Mouse (Mus musculus): ENCODE measurements at regions not wholly inside any gene's neighbourhood (a gene's known extent, or its start where the extent isn't known, plus 50 kb on each side); places are given as distances from the start of the nearest gene placed in this dataset.

DNA sequence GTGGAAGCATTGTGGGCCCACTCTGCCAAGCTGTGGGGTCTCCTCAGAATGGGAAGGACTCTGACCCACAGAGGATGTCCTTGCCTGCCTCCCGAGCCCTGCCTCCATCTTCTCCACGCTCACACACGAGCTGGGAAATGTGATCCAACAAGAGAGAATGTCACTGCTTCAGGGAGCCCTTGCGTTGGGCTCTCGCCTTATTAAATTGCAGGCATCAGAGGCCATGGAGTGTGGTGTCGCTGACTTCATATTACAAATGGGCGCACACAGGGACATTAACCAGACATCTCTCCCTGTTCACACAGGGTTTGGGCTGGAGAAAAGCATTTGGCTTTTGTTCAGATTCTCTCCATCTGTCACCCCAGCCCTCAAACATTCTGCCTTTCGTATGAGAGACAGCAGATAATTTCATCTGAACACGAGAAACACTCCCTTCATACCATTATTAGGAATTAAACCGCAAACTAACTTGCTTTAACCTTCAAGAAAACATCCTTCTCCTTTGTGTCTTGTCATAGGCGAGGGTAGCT lies 179.2 kb downstream of the Ackr3 start:
- 72% methylated on average over 11 of the region's 11 CpGs for WGBS
- ATAC-seq (ENCODE audit: extremely low read depth, insufficient number of reproducible peaks, low FRiP score, low TSS enrichment), result no peak
- H3K9me3 ChIP-seq, result no peaks in the 10 kb centered on the region
- no peaks in the 10 kb centered on the region for H3K4me1 ChIP-seq
- H3K27me3 ChIP-seq (replicated peaks), result peaks cover 15% of the 10 kb centered on the region; the same call in 1 of the 2 replicates
- no peak overlapping the region for H3K9ac ChIP-seq
- no peaks in the 10 kb centered on the region for H3K36me3 ChIP-seq
- no peak overlapping the region for H3K4me2 ChIP-seq
- no peak overlapping the region for H3K27ac ChIP-seq (replicated peaks)
- no peak overlapping the region for H3K4me3 ChIP-seq

DNA sequence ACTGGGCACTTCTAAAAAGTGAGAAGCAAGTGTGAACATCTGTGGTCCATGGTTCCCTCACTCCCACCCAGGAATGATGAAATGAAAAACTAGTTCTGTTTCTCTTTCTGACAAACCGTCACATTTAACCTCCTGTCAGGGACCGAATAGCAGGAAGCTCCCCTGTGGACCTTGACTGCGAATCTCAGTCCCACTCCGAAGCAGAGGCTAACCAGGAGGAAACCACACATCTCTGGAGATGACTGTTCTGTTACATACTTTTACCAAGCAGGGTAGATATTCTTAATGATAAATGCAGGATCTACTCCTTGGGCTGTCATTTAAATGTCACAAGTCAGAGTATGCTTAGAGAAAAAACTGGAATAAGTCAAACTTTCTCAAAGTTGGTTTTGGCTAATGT lies 181.2 kb downstream of the Ackr3 start:
- no peak for ATAC-seq (ENCODE audit: extremely low read depth, insufficient number of reproducible peaks, low FRiP score, low TSS enrichment)
- peaks cover 15% of the 10 kb centered on the region; the same call in 1 of the 2 replicates for H3K27me3 ChIP-seq (replicated peaks)
- no peak overlapping the region for H3K4me2 ChIP-seq
- H3K4me1 ChIP-seq, result no peaks in the 10 kb centered on the region
- H3K9ac ChIP-seq, result no peak overlapping the region
- H3K4me3 ChIP-seq, result no peak overlapping the region
- H3K36me3 ChIP-seq, result no peaks in the 10 kb centered on the region
- no peaks in the 10 kb centered on the region for H3K9me3 ChIP-seq
- WGBS, result 60% methylated on average over 4 of the region's 4 CpGs
- no peak overlapping the region for H3K27ac ChIP-seq (replicated peaks)

DNA sequence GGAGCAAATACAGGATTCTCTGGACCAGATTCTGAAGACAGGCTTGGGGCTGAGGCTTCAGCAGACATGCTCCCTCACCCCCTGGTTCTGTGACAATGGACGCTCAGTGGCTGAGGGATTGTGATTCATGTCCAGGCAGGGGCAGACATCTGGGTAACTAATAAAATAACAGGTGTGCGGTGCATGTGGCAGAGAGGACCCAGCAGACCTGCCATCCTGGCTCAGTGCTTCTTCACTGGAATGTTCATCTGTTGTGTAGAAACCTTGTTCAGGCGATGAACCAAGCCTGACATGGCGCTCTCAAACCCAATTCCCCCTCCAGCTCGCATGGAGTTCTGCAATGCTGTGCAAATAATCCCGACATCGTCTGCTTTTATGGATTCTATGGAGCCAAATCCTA lies 183.0 kb downstream of the Ackr3 start:
- H3K4me2 ChIP-seq, result no peak overlapping the region
- 73% methylated on average over 7 of the region's 7 CpGs for WGBS
- H3K9ac ChIP-seq, result no peak overlapping the region
- H3K27ac ChIP-seq (replicated peaks), result no peak overlapping the region
- no peak for ATAC-seq (ENCODE audit: extremely low read depth, insufficient number of reproducible peaks, low FRiP score, low TSS enrichment)
- no peaks in the 10 kb centered on the region for H3K4me1 ChIP-seq
- H3K9me3 ChIP-seq, result no peaks in the 10 kb centered on the region
- H3K36me3 ChIP-seq, result no peaks in the 10 kb centered on the region
- no peak overlapping the region for H3K4me3 ChIP-seq
- 0 out of 2 replicates have a peak, but pooled peaks cover 15% of the 10 kb centered on the region for H3K27me3 ChIP-seq (replicated peaks)

GRCm38 (mm10) chr1:90390422-90390821 lies 186.6 kb downstream of the Ackr3 start:
- WGBS, result 77% methylated on average over 7 of the region's 7 CpGs
- H3K27ac ChIP-seq (replicated peaks), result no peak overlapping the region
- H3K9ac ChIP-seq, result no peak overlapping the region
- no peaks in the 10 kb centered on the region for H3K36me3 ChIP-seq
- H3K4me1 ChIP-seq, result no peaks in the 10 kb centered on the region
- H3K4me2 ChIP-seq, result no peak overlapping the region
- 0 out of 2 replicates have a peak, but pooled peaks cover 3% of the 10 kb centered on the region for H3K27me3 ChIP-seq (replicated peaks)
- H3K9me3 ChIP-seq, result no peaks in the 10 kb centered on the region
- ATAC-seq (ENCODE audit: extremely low read depth, insufficient number of reproducible peaks, low FRiP score, low TSS enrichment), result no peak
- no peak overlapping the region for H3K4me3 ChIP-seq

DNA sequence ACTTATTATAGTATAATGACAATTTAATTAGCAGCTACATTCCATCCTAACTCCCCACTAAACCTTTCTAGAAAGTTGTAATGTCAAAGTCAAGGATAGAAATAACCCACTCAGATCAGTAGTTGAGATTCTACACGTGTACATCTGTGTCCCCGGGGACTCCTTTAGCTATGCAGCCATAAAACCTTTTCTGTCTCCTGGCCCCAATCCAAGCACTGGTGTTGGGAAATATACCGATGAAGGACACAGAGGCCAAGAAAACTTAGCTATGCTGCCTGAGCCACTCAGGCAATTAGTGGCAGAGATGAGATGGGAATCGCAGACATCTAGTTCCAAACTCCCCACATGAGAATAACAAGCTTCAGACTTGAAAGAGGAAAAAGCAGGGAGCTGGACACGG lies 190.1 kb downstream of the Ackr3 start:
- no peaks in the 10 kb centered on the region for H3K9me3 ChIP-seq
- WGBS, result 55% methylated on average over 5 of the region's 5 CpGs

GRCm38 (mm10) chr1:90395331-90396016 lies 191.7 kb downstream of the Ackr3 start:
- no peaks in the 10 kb centered on the region for H3K9me3 ChIP-seq

More for the DNA sequence above, 190.1 kb downstream of the Ackr3 start:
- Histone ChIP-seq H3K4me1 (peaks cover 15% of the 10 kb centered on the region), H3K9ac (no peak overlapping the region), H3K27me3 (replicated peaks) (no peaks in the 10 kb centered on the region), H3K4me2 (no peak overlapping the region), H3K4me3 (no peak overlapping the region), H3K27ac (replicated peaks) (no peak overlapping the region), H3K36me3 (no peaks in the 10 kb centered on the region)
- ATAC-seq (ENCODE audit: extremely low read depth, insufficient number of reproducible peaks, low FRiP score, low TSS enrichment), result no peak

GRCm38 (mm10) chr1:90396660-90397059 lies 192.9 kb downstream of the Ackr3 start:
- Histone ChIP-seq H3K27ac (replicated peaks) (no peak overlapping the region), H3K4me2 (no peak overlapping the region), H3K4me1 (peaks cover 17% of the 10 kb centered on the region), H3K36me3 (no peaks in the 10 kb centered on the region), H3K9me3 (no peaks in the 10 kb centered on the region), H3K9ac (no peak overlapping the region), H3K4me3 (no peak overlapping the region), H3K27me3 (replicated peaks) (no peaks in the 10 kb centered on the region; the same call in 1 of the 2 replicates)
- 75% methylated on average over 1 of the region's 1 CpGs for WGBS
- ATAC-seq (ENCODE audit: extremely low read depth, insufficient number of reproducible peaks, low FRiP score, low TSS enrichment), result no peak

More at GRCm38 (mm10) chr1:90395331-90396016, 191.7 kb downstream of the Ackr3 start:
- Histone ChIP-seq H3K36me3 (no peaks in the 10 kb centered on the region), H3K4me3 (no peak overlapping the region), H3K4me1 (peaks cover 17% of the 10 kb centered on the region), H3K27ac (replicated peaks) (no peak overlapping the region), H3K27me3 (replicated peaks) (no peaks in the 10 kb centered on the region; the same call in 1 of the 2 replicates), H3K4me2 (no peak overlapping the region), H3K9ac (no peak overlapping the region)
- 76% methylated on average over 5 of the region's 5 CpGs for WGBS
- no peak for ATAC-seq (ENCODE audit: extremely low read depth, insufficient number of reproducible peaks, low FRiP score, low TSS enrichment)

GRCm38 (mm10) chr1:90397355-90397754 lies 193.6 kb downstream of the Ackr3 start:
- Histone ChIP-seq H3K9me3 (no peaks in the 10 kb centered on the region), H3K4me1 (peaks cover 17% of the 10 kb centered on the region), H3K36me3 (no peaks in the 10 kb centered on the region), H3K27me3 (replicated peaks) (no peaks in the 10 kb centered on the region; the same call in 1 of the 2 replicates), H3K9ac (no peak overlapping the region), H3K4me2 (no peak overlapping the region), H3K27ac (replicated peaks) (no peak overlapping the region), H3K4me3 (no peak overlapping the region)
- no peak for ATAC-seq (ENCODE audit: extremely low read depth, insufficient number of reproducible peaks, low FRiP score, low TSS enrichment)
- 78% methylated on average over 5 of the region's 5 CpGs for WGBS

DNA sequence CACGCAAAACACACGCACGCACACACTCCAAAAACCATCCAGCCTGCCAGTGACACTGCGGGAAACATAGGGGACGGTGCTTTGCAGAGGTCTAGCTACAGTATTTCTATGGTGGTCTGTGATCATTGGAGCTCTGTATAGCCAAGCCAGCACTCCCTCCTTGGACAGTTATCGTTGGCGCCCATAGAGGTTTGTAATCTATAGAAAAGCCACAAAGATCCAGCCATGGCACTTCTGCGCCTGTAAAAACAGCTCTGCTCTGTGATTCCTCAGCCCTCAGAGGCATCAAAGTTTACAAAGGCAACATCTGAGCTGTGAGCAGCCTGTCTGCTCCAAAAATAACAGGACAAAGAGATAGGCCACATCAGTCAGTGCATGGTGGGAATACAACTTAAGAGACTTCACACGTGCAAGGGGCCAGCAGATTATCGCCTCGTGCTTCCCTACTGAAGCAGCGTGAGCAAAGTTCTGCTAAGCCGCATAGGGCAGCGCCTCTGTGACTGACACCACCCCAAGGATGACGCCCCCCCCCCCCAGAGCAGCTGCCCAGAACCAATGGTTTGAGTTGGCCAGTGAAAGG lies 194.7 kb downstream of the Ackr3 start:
- no peaks in the 10 kb centered on the region for H3K9me3 ChIP-seq
- H3K4me3 ChIP-seq, result no peak overlapping the region
- no peaks in the 10 kb centered on the region for H3K36me3 ChIP-seq
- no peak overlapping the region for H3K9ac ChIP-seq
- ATAC-seq (ENCODE audit: extremely low read depth, insufficient number of reproducible peaks, low FRiP score, low TSS enrichment), result peak; percentile 74
- H3K27ac ChIP-seq (replicated peaks), result peak overlapping the region; percentile 68
- H3K4me2 ChIP-seq, result no peak overlapping the region
- H3K27me3 ChIP-seq (replicated peaks), result no peaks in the 10 kb centered on the region; the same call in 1 of the 2 replicates
- H3K4me1 ChIP-seq, result peaks cover 17% of the 10 kb centered on the region
- WGBS, result 38% methylated on average over 15 of the region's 15 CpGs

DNA sequence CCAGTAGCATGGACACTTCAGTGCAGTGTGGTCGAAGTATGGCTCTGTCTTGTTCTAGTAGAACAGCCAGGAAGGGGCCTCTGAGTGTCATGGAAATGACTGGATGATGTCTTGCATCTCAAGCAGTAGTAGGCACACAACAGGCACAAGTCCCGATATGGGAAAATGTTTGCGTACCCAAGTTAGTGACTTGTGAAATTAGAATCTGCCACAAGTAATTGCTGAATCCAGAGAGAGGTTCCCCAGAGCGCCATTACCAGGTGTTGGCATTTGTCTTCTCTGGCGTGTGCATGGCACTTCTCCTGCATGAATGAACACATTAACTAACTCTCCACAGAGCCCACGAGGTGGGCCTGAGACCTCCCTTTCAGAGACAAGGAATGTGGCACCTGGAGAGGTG lies 199.3 kb downstream of the Ackr3 start:
- Histone ChIP-seq H3K4me1 (peaks cover 20% of the 10 kb centered on the region), H3K4me2 (no peak overlapping the region), H3K36me3 (no peaks in the 10 kb centered on the region), H3K9me3 (no peaks in the 10 kb centered on the region), H3K9ac (no peak overlapping the region), H3K27me3 (replicated peaks) (no peaks in the 10 kb centered on the region; the same call in 1 of the 2 replicates), H3K4me3 (no peak overlapping the region), H3K27ac (replicated peaks) (no peak overlapping the region)
- WGBS, result 77% methylated on average over 6 of the region's 6 CpGs
- no peak for ATAC-seq (ENCODE audit: extremely low read depth, insufficient number of reproducible peaks, low FRiP score, low TSS enrichment)

DNA sequence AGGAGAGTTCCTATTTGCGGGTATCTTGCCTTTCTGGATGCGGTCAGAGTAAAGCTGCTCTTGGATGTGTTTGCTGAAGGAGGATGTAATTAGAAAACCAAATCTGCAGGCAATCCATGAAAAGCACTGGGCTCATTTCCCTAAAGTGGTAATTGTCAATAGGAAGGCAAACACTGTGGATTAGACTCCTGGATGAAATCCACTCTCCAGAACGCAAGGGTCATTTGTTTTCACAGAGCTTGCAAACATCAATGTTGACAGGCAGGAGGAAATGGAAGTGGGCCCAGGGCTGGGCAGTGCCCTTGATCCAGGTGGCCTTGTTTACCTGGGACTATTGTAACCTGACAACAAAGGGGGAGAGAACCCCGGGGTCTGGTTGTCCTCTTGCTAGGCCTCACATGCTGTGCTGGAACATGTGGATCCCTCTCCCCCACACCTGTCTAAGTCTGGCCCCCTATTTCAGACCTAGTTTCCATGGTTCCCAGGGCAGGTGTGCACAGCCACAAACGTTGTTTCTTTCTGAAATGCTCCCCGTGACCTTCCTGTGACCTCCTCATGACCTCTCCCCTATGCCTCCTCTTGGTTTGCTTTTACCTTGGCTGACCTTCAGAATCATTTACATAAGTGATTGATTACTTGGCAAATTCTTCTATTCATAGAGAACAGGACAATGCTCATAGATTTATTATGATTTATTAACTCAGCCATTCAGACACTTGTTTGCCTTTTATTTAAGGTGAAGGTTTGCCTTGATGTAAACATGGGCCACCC lies 197.9 kb upstream of the Cops8 start:
- H3K36me3 ChIP-seq, result no peaks in the 10 kb centered on the region
- H3K4me2 ChIP-seq, result no peak overlapping the region
- no peak for ATAC-seq (ENCODE audit: extremely low read depth, insufficient number of reproducible peaks, low FRiP score, low TSS enrichment)
- 60% methylated on average over 6 of the region's 6 CpGs for WGBS
- H3K27me3 ChIP-seq (replicated peaks), result no peaks in the 10 kb centered on the region; the same call in 1 of the 2 replicates
- no peak overlapping the region for H3K27ac ChIP-seq (replicated peaks)
- peaks cover 9% of the 10 kb centered on the region; the same call in 1 of the 2 replicates for H3K4me1 ChIP-seq
- no peaks in the 10 kb centered on the region for H3K9me3 ChIP-seq
- H3K9ac ChIP-seq, result no peak overlapping the region
- H3K4me3 ChIP-seq, result no peak overlapping the region
